Mouse (Mus musculus): ENCODE results near the gene Nlrp5. TPM values are rescaled to one million over a fixed set of nuclear protein-coding genes. Genes with fewer than 3 reads are reported as not detected.
"Not testable (repeated sequence)": the region's sequence is repeated elsewhere in the genome, so short reads cannot be mapped to it uniquely, and the experiment has no call there.

Gene Nlrp5
- total RNA-seq (2012; rRNA removed) (not detected in 2 replicates), polyA plus RNA-seq (2012; ENCODE audit: insufficient read depth in 1 of 2, insufficient read length in 2 of 2, low read depth in 1 of 2, low replicate concordance in 2 of 2, missing spikeins in 1 of 2) (not detected)

DNA sequence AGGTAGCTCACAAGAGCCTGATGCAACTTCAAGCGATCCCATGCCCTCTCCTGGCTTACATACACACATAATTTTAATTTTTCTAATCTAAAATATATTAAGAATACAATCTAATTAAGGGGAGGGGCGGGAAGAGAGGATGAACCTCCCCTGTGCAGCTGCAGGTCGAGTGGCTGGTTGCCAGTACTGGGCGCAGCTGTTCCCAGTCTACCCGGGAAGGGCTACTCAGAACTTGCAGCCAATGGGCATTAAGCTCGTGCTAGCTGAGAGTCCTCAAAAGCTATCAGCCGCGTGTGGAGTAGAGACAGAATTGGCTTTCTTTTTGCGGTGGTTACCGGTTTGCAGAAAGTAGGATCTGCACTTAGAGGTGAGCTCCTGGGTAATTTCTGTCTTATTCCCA lies at the start of gene Nlrp5:
Gene Nlrp5, plus strand, starts transcription at position 301 of the 400 bp plus-strand sequence.
- no peaks in the 10 kb centered on the region for H3K79me2 ChIP-seq (ENCODE audit: control insufficient read depth, insufficient read depth, low read length, poor library complexity)
- no peaks in the 10 kb centered on the region for H3K4me1 ChIP-seq (ENCODE audit: control insufficient read depth in 1 of 2, insufficient read depth in 2 of 2, low read length in 2 of 2)
- TF ChIP-seq TBP (IDR thresholded peaks at IDR 0.05; ENCODE audit: low read depth, low read length) (no peak), MAFK (IDR thresholded peaks at IDR 0.05; ENCODE audit: borderline replicate concordance, low read depth, low read length) (no peak), SMC3 (IDR thresholded peaks at IDR 0.05; ENCODE audit: low read depth, low read length) (no peak), KAT2A (conservative IDR thresholded peaks at IDR 0.05; ENCODE audit: low read depth, low read length) (no peak), POLR2AphosphoS2 (IDR thresholded peaks at IDR 0.05; ENCODE audit: low read length) (no peak), UBTF (IDR thresholded peaks at IDR 0.05; ENCODE audit: borderline replicate concordance, insufficient read depth, low read depth, low read length) (no peak), MYC (IDR thresholded peaks at IDR 0.05; ENCODE audit: low read depth, low read length) (no peak), JUND (IDR thresholded peaks at IDR 0.05; ENCODE audit: low read depth, low read length) (no peak), RAD21 (IDR thresholded peaks at IDR 0.05; ENCODE audit: low read depth, low read length) (no peak), ETS1 (IDR thresholded peaks at IDR 0.05; ENCODE audit: low read depth, low read length) (no peak), CHD2 (IDR thresholded peaks at IDR 0.05; ENCODE audit: low read length) (no peak), HCFC1 (IDR thresholded peaks at IDR 0.05; ENCODE audit: low read depth, low read length) (no peak), ZC3H11A (IDR thresholded peaks at IDR 0.05; ENCODE audit: low read depth, low read length) (no peak), MAX (IDR thresholded peaks at IDR 0.05; ENCODE audit: low read length) (no peak), MAZ (IDR thresholded peaks at IDR 0.05; ENCODE audit: low read depth, low read length) (no peak), TCF12 (IDR thresholded peaks at IDR 0.05; ENCODE audit: low read depth, low read length) (no peak), EP300 (IDR thresholded peaks at IDR 0.05; ENCODE audit: low read depth in 1 of 2, low read length in 2 of 2) (no peak), E2F4 (IDR thresholded peaks at IDR 0.05; ENCODE audit: borderline replicate concordance, low read depth, low read length) (no peak), ZMIZ1 (IDR thresholded peaks at IDR 0.05; ENCODE audit: low read depth, low read length) (no peak)
- no peaks in the 10 kb centered on the region for H3K36me3 ChIP-seq (ENCODE audit: control insufficient read depth in 1 of 2, insufficient read depth in 2 of 2, low read length in 2 of 2)
- no peak within 1 kb of the TSS for H3K9ac ChIP-seq (ENCODE audit: control insufficient read depth, low read depth, low read length, poor library complexity, severe bottlenecking)
- H3K9me3 ChIP-seq (replicated peaks; ENCODE audit: insufficient read depth, low read length) = no peaks in the 10 kb centered on the region
- H3K27ac ChIP-seq (ENCODE audit: control insufficient read depth, low read depth, low read length) = no peak within 1 kb of the TSS
- no peak within 1 kb of the TSS for H3K4me3 ChIP-seq (ENCODE audit: control insufficient read depth in 1 of 2, insufficient read depth in 1 of 2, low read depth in 2 of 2, low read length in 2 of 2)
- no peak for DNase-seq (ENCODE audit: low read depth, low spot score)
- no peaks in the 10 kb centered on the region for H3K27me3 ChIP-seq (ENCODE audit: control insufficient read depth in 1 of 2, insufficient read depth in 2 of 2, low read length in 2 of 2)

DNA sequence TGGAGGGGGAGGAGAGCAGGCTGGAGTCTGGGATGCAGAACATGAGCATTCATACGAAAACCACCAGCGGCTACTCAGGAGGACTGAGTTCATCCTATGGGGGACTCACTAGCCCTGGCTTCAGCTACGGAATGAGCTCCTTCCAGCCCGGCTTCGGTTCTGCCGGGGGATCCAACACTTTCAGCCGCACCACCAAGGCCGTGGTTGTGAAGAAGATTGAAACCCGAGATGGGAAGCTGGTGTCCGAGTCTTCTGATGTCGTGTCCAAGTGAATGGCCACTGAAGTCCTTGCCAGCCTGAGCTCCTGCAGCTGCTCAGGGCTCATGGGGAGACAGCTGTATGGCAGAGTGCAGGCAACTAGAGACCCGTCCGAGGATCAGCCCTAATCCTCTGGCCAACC lies 27.4 kb upstream of the Nlrp5 start:
- not testable (repeated sequence) for DNase-seq (ENCODE audit: low read depth, low spot score); H3K27ac ChIP-seq (ENCODE audit: control insufficient read depth, low read depth, low read length); H3K36me3 ChIP-seq (ENCODE audit: control insufficient read depth in 1 of 2, insufficient read depth in 2 of 2, low read length in 2 of 2); H3K9ac ChIP-seq (ENCODE audit: control insufficient read depth, low read depth, low read length, poor library complexity, severe bottlenecking); H3K9me3 ChIP-seq (replicated peaks; ENCODE audit: insufficient read depth, low read length); H3K27me3 ChIP-seq (ENCODE audit: control insufficient read depth in 1 of 2, insufficient read depth in 2 of 2, low read length in 2 of 2); H3K4me3 ChIP-seq (ENCODE audit: control insufficient read depth in 1 of 2, insufficient read depth in 1 of 2, low read depth in 2 of 2, low read length in 2 of 2); H3K4me1 ChIP-seq (ENCODE audit: control insufficient read depth in 1 of 2, insufficient read depth in 2 of 2, low read length in 2 of 2); H3K79me2 ChIP-seq (ENCODE audit: control insufficient read depth, insufficient read depth, low read length, poor library complexity)

- not testable (repeated sequence) for DNase-seq (ENCODE audit: low read depth, low spot score); H3K4me3 ChIP-seq (ENCODE audit: control insufficient read depth in 1 of 2, insufficient read depth in 1 of 2, low read depth in 2 of 2, low read length in 2 of 2); H3K9me3 ChIP-seq (replicated peaks; ENCODE audit: insufficient read depth, low read length); H3K9ac ChIP-seq (ENCODE audit: control insufficient read depth, low read depth, low read length, poor library complexity, severe bottlenecking); H3K79me2 ChIP-seq (ENCODE audit: control insufficient read depth, insufficient read depth, low read length, poor library complexity); H3K27me3 ChIP-seq (ENCODE audit: control insufficient read depth in 1 of 2, insufficient read depth in 2 of 2, low read length in 2 of 2); H3K4me1 ChIP-seq (ENCODE audit: control insufficient read depth in 1 of 2, insufficient read depth in 2 of 2, low read length in 2 of 2); H3K36me3 ChIP-seq (ENCODE audit: control insufficient read depth in 1 of 2, insufficient read depth in 2 of 2, low read length in 2 of 2); H3K27ac ChIP-seq (ENCODE audit: control insufficient read depth, low read depth, low read length)
Observed at GRCm38 (mm10) chr7:23470201-23470600, 84.5 kb downstream of the Nlrp5 start.

DNA sequence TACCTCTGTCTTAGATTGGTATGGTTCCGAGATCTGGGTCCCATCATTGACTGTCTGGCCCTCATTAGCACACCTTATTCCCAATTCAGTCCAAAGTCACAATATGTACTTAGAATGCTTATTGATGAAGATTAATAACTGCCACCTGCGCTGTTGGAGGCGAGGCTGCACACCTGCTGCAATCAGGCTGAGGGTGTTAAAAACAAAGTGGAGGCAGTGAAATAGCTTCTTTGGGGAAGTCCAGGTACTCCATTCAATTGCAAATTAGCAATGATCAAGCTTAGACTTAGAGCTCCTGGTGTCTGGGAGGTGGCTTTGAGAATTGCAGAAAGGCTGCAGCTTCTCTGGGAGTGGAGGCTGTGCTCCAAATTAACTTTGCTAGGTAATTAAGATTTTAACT lies 85.1 kb downstream of the Nlrp5 start:
- DNase-seq (ENCODE audit: low read depth, low spot score); H3K27me3 ChIP-seq (ENCODE audit: control insufficient read depth in 1 of 2, insufficient read depth in 2 of 2, low read length in 2 of 2); H3K79me2 ChIP-seq (ENCODE audit: control insufficient read depth, insufficient read depth, low read length, poor library complexity); H3K27ac ChIP-seq (ENCODE audit: control insufficient read depth, low read depth, low read length); H3K36me3 ChIP-seq (ENCODE audit: control insufficient read depth in 1 of 2, insufficient read depth in 2 of 2, low read length in 2 of 2); H3K4me3 ChIP-seq (ENCODE audit: control insufficient read depth in 1 of 2, insufficient read depth in 1 of 2, low read depth in 2 of 2, low read length in 2 of 2); H3K9ac ChIP-seq (ENCODE audit: control insufficient read depth, low read depth, low read length, poor library complexity, severe bottlenecking); H3K9me3 ChIP-seq (replicated peaks; ENCODE audit: insufficient read depth, low read length); H3K4me1 ChIP-seq (ENCODE audit: control insufficient read depth in 1 of 2, insufficient read depth in 2 of 2, low read length in 2 of 2): not testable (repeated sequence)

Data from MEL (cell line).